Mouse (Mus musculus) E14TG2a.4 (cell line): ENCODE results near the gene Gdf3.

ENCODE experiments used
- H3K27me3 ChIP-seq: 2 replicates; pipeline ENCODE4 v1.6.1; 2014; ENCODE audit warnings: low read length, control low read depth; ENCODE audit not compliant: insufficient read depth
- H3K36me3 ChIP-seq: 2 replicates; pipeline ENCODE4 v1.6.1; 2014; ENCODE audit warnings: low read length, control low read depth; ENCODE audit not compliant: insufficient read depth
- H3K4me1 ChIP-seq: replicated peaks from 2 replicates; pipeline ENCODE4 v1.6.1; 2014; ENCODE audit warnings: low read depth, low read length, control low read depth
- H3K4me3 ChIP-seq: replicated peaks from 2 replicates; pipeline ENCODE4 v1.5.1; 2014; ENCODE audit warnings: mild to moderate bottlenecking, low read length
- H3K9me3 ChIP-seq: 2 replicates; pipeline ENCODE4 v1.6.1; 2014; ENCODE audit warnings: low read length, control low read depth
- CTCF ChIP-seq: conservative IDR thresholded peaks from 2 replicates; pipeline ENCODE4 v1.5.1; 2014; ENCODE audit warnings: low read length
- NANOG ChIP-seq: IDR thresholded peaks from 2 replicates; pipeline ENCODE4 v1.6.1; 2014; ENCODE audit warnings: borderline replicate concordance, low read length, mixed read lengths
- POU5F1 ChIP-seq: IDR thresholded peaks from 2 replicates; pipeline ENCODE4 v1.6.1; 2014; ENCODE audit warnings: low read length, borderline replicate concordance

The Gdf3 gene

GRCm38 (mm10) chr6:122565070-122565784 is 44.7 kb downstream of the Gdf3 start:
- H3K27me3 ChIP-seq: peaks cover 38% of the 10 kb centered on the region
- H3K4me3 ChIP-seq: no peak overlapping the region
- TF ChIP-seq POU5F1: no peak
- TF ChIP-seq NANOG: no peak
- TF ChIP-seq CTCF: 0 out of 2 replicates have a peak, but pooled peaks have one; percentile 5
- H3K4me1 ChIP-seq: peaks cover 18% of the 10 kb centered on the region
- H3K9me3 ChIP-seq: no peaks in the 10 kb centered on the region
- H3K36me3 ChIP-seq: no peaks in the 10 kb centered on the region

- TF ChIP-seq NANOG: no peak
- TF ChIP-seq CTCF: peak; percentile 94
Observed at GRCm38 (mm10) chr6:122562463-122562862, 47.4 kb downstream of the Gdf3 start.

GRCm38 (mm10) chr6:122561005-122561404 is 48.9 kb downstream of the Gdf3 start:
- peaks cover 9% of the 10 kb centered on the region for H3K4me1 ChIP-seq
- TF ChIP-seq POU5F1 (no peak), NANOG (no peak), CTCF (no peak)
- peak overlapping the region; percentile 35 for H3K4me3 ChIP-seq
- peaks cover 26% of the 10 kb centered on the region for H3K27me3 ChIP-seq
- no peaks in the 10 kb centered on the region for H3K9me3 ChIP-seq
- no peaks in the 10 kb centered on the region for H3K36me3 ChIP-seq

More at GRCm38 (mm10) chr6:122562463-122562862, 47.4 kb downstream of the Gdf3 start:
- Histone ChIP-seq H3K4me1 (peaks cover 16% of the 10 kb centered on the region), H3K36me3 (no peaks in the 10 kb centered on the region), H3K9me3 (no peaks in the 10 kb centered on the region), H3K4me3 (no peak overlapping the region), H3K27me3 (peaks cover 32% of the 10 kb centered on the region)

- Histone ChIP-seq H3K9me3 (no peaks in the 10 kb centered on the region), H3K4me1 (peaks cover 9% of the 10 kb centered on the region), H3K36me3 (no peaks in the 10 kb centered on the region), H3K4me3 (no peak overlapping the region), H3K27me3 (peaks cover 31% of the 10 kb centered on the region)
- TF ChIP-seq NANOG: no peak
- TF ChIP-seq CTCF: peak; percentile 84
- no peak for TF ChIP-seq POU5F1
Observed at GRCm38 (mm10) chr6:122560427-122560826, 49.5 kb downstream of the Gdf3 start.

GRCm38 (mm10) chr6:122556959-122557561 is 52.8 kb downstream of the Gdf3 start:
- no peaks in the 10 kb centered on the region for H3K9me3 ChIP-seq
- no peaks in the 10 kb centered on the region for H3K36me3 ChIP-seq
- TF ChIP-seq NANOG (no peak), CTCF (peak; percentile 58)
- H3K4me3 ChIP-seq: no peak overlapping the region
- H3K27me3 ChIP-seq: peaks cover 27% of the 10 kb centered on the region
- H3K4me1 ChIP-seq: peaks cover 13% of the 10 kb centered on the region
